Mouse (Mus musculus) E14TG2a.4 (cell line): Measurements from ENCODE around the gene Dcxr.

ENCODE experiments used
- H3K27me3 ChIP-seq: 2 replicates; pipeline ENCODE4 v1.6.1; 2014; ENCODE audit warnings: low read length, control low read depth; ENCODE audit not compliant: insufficient read depth
- H3K36me3 ChIP-seq: 2 replicates; pipeline ENCODE4 v1.6.1; 2014; ENCODE audit warnings: low read length, control low read depth; ENCODE audit not compliant: insufficient read depth
- H3K4me1 ChIP-seq: replicated peaks from 2 replicates; pipeline ENCODE4 v1.6.1; 2014; ENCODE audit warnings: low read depth, low read length, control low read depth
- H3K4me3 ChIP-seq: replicated peaks from 2 replicates; pipeline ENCODE4 v1.5.1; 2014; ENCODE audit warnings: mild to moderate bottlenecking, low read length
- H3K9me3 ChIP-seq: 2 replicates; pipeline ENCODE4 v1.6.1; 2014; ENCODE audit warnings: low read length, control low read depth
- CTCF ChIP-seq: conservative IDR thresholded peaks from 2 replicates; pipeline ENCODE4 v1.5.1; 2014; ENCODE audit warnings: low read length
- NANOG ChIP-seq: IDR thresholded peaks from 2 replicates; pipeline ENCODE4 v1.6.1; 2014; ENCODE audit warnings: borderline replicate concordance, low read length, mixed read lengths
- POU5F1 ChIP-seq: IDR thresholded peaks from 2 replicates; pipeline ENCODE4 v1.6.1; 2014; ENCODE audit warnings: low read length, borderline replicate concordance

The Dcxr gene

GRCm38 (mm10) chr11:120723509-120723908, 3.6 kb downstream of the Dcxr start:
- TF ChIP-seq CTCF: no peak
- no peak for TF ChIP-seq POU5F1
- no peak for TF ChIP-seq NANOG
- H3K9me3 ChIP-seq: no peaks in the 10 kb centered on the region
- H3K36me3 ChIP-seq: peaks cover 36% of the 10 kb centered on the region
- H3K27me3 ChIP-seq: peaks cover 54% of the 10 kb centered on the region
- no peak overlapping the region for H3K4me3 ChIP-seq
- H3K4me1 ChIP-seq: peaks cover 51% of the 10 kb centered on the region

- peak overlapping the region; percentile 85; the same call in 1 of the 2 replicates for H3K4me3 ChIP-seq
- H3K9me3 ChIP-seq: no peaks in the 10 kb centered on the region
- H3K4me1 ChIP-seq: peaks cover 45% of the 10 kb centered on the region
- peaks cover 49% of the 10 kb centered on the region for H3K27me3 ChIP-seq
- no peak for TF ChIP-seq NANOG
- no peak for TF ChIP-seq CTCF
- H3K36me3 ChIP-seq: peaks cover 43% of the 10 kb centered on the region
Measured at GRCm38 (mm10) chr11:120722761-120723382, 4.2 kb downstream of the Dcxr start.

DNA sequence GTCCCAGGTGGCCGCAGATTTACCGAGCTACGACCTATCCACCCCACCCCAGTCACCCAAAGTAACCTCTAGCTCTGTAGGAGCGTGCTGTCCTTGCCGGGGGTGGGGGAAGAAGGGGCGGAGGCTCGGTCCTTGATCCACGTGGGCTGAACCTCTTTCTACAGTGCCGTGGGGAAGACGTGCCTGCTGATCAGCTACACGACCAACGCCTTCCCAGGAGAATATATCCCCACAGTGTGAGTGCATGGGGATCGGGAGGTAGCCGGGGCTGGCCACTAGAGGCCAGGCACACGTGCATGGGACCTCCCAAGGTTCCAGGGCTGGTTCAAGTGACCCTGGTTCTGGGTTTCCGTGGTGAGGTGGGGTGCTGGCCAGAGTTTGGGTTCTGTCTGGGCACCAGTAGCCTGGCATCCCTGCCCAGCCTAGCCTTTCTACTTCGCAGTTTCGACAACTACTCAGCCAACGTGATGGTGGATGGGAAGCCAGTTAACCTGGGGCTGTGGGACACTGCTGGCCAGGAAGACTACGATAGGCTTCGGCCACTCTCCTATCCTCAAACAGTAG, 4.9 kb downstream of the Dcxr start:
- peak overlapping the region; percentile 85 for H3K4me3 ChIP-seq

DNA sequence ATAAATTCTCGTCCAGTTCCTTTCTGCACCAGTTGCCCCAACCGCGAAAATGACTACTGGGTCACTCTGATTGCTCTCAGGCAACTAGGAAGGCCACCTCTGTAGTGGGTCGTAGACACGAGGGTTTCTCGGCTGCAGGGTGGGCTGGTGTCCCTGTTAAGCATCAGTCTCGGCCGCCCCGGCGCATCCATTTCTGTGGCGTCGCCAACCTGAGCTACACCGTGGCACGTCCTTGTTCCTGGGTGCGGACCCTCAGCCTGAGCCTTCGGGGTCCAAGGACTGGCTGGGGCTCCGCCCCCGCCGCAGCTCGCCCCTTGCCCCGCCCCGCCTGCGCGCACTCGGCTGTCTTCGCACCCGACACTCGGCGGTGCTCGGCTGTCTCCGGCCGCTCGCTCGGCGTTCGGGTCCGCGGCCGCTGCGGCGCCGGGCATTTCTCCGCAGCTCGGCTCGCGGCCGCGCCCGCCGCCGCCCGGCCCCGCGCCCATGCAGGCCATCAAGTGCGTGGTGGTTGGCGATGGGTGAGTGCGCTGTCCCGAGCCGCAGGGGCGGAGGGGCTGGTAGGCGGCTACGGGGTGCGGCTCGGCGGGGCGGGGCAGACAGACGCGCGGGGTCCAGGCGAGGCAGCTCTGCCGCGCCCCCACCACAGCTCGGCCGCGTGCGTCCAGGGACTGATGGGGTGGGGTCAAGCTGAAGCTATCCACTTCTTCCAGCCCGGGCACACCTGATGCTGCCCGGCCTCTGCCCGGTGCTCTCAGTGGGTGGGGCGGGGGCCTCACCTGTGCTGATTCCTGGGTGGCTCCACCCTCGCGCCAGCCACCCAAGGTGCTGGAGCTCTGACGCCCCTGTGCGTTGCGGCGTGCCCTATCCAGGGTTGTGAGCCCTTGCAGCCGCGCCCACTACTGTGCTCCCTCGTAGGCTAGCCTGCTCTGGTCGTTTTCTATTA, 5.7 kb downstream of the Dcxr start, which contains the start of gene Rac3:
Gene Rac3, plus strand, starts transcription at position 347 of the 943 bp plus-strand sequence.
- Histone ChIP-seq H3K27me3 (peaks cover 45% of the 10 kb centered on the region), H3K4me1 (peaks cover 40% of the 10 kb centered on the region), H3K4me3 (peak within 1 kb of the TSS; percentile 85), H3K9me3 (no peaks in the 10 kb centered on the region), H3K36me3 (peaks cover 57% of the 10 kb centered on the region)
- TF ChIP-seq POU5F1 (no peak), NANOG (no peak), CTCF (no peak)

More for the DNA sequence above, 4.9 kb downstream of the Dcxr start:
- Histone ChIP-seq H3K27me3 (peaks cover 46% of the 10 kb centered on the region), H3K4me1 (peaks cover 42% of the 10 kb centered on the region), H3K36me3 (peaks cover 50% of the 10 kb centered on the region), H3K9me3 (no peaks in the 10 kb centered on the region)
- TF ChIP-seq CTCF: no peak
- TF ChIP-seq NANOG: no peak

- Histone ChIP-seq H3K4me3 (peak overlapping the region; percentile 85), H3K27me3 (peaks cover 40% of the 10 kb centered on the region), H3K9me3 (no peaks in the 10 kb centered on the region), H3K4me1 (peaks cover 32% of the 10 kb centered on the region), H3K36me3 (peaks cover 57% of the 10 kb centered on the region)
- TF ChIP-seq POU5F1 (no peak), CTCF (peak; percentile 87), NANOG (no peak)
Measured at GRCm38 (mm10) chr11:120720450-120720849, 6.6 kb downstream of the Dcxr start.

DNA sequence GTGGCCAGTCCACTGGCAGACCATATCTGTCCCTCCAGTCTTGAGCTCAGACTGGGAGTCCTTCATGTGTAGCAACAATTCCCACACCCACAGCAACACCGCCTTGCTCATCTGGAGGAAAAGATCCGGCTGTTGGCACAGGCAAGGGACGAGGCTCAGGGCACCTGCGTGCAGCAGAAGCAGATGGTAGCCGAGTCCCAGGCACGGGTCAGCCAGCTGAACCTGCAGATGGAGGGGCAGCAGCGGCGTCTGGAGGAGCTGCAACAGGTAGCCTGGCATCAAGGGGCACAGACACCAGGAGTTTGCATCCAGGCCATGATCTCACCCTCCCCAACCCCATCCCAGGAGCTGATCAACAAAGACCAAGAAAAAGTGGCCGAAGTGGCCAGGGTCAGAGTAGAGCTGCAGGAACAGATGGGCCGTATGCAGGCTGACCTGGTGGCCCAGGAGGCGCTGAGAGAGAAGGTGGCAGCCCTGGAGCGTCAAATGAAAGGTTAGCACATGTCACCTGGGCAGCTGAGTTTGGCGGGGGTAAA, 7.2 kb downstream of the Dcxr start:
- Histone ChIP-seq H3K4me1 (peaks cover 33% of the 10 kb centered on the region), H3K27me3 (peaks cover 42% of the 10 kb centered on the region), H3K36me3 (peaks cover 57% of the 10 kb centered on the region), H3K4me3 (no peak overlapping the region), H3K9me3 (no peaks in the 10 kb centered on the region)
- TF ChIP-seq CTCF (no peak), NANOG (no peak), POU5F1 (no peak)

GRCm38 (mm10) chr11:120719242-120719641, 7.8 kb downstream of the Dcxr start:
- no peak for TF ChIP-seq POU5F1
- TF ChIP-seq CTCF: no peak
- TF ChIP-seq NANOG: no peak
- no peak overlapping the region for H3K4me3 ChIP-seq
- peaks cover 40% of the 10 kb centered on the region for H3K4me1 ChIP-seq
- peaks cover 58% of the 10 kb centered on the region for H3K36me3 ChIP-seq
- H3K9me3 ChIP-seq: no peaks in the 10 kb centered on the region
- peaks cover 48% of the 10 kb centered on the region for H3K27me3 ChIP-seq

GRCm38 (mm10) chr11:120715131-120715530, 11.9 kb downstream of the Dcxr start:
- TF ChIP-seq CTCF (no peak), NANOG (no peak), POU5F1 (no peak)
- 0 out of 2 replicates have a peak overlapping the region, but pooled peaks have one; percentile 92 for H3K4me3 ChIP-seq
- H3K36me3 ChIP-seq: peaks cover 82% of the 10 kb centered on the region

More at GRCm38 (mm10) chr11:120715131-120715530, 11.9 kb downstream of the Dcxr start:
- H3K4me1 ChIP-seq: peaks cover 47% of the 10 kb centered on the region
- H3K9me3 ChIP-seq: no peaks in the 10 kb centered on the region
- H3K27me3 ChIP-seq: peaks cover 16% of the 10 kb centered on the region
